Mouse (Mus musculus): ENCODE measurements at regions not wholly inside any gene's neighbourhood (a gene's known extent, or its start where the extent isn't known, plus 50 kb on each side); places are given as distances from the start of the nearest gene placed in this dataset.

DNA sequence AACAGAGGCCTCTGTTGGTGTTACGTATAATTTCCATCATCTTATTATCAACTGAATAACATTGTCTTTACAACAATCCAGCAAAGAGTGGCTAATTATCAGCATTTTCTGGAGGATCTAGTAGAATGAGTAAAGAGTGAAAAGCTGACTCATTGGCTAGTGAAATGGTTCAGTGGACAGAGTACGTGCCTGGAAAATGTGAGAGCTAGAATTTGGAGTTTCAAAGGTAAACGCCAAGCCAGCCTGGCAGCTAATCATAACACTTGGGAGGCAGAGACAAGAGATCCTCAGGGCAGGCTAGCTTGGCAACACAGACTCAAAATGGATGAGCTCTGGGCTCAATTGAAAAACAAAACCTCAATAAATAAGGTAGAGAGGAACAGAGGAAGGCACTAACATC, 2628.0 kb upstream of the Gm7489 start:
- TF ChIP-seq CTCF (IDR thresholded peaks at IDR 0.05; ENCODE audit: control insufficient read depth, insufficient read depth, low read length) (no peak), POLR2A (IDR thresholded peaks at IDR 0.05; ENCODE audit: borderline replicate concordance, control insufficient read depth, low read depth, low read length) (no peak)

Measured in bone marrow, adult 2 months (tissue).